Mouse (Mus musculus) cerebellum, adult 9-10 months (tissue): Measurements from ENCODE around the gene Gfpt1.

Experiments
- DNase-seq: peaks from one replicate; pipeline ENCODE4 v3.0.0; 2022

Gfpt1 gene

GRCm38 (mm10) chr6:87101955-87102353 is 59.3 kb downstream of the Gfpt1 start:
- DNase-seq = no peak

- DNase-seq = no peak
Measured at GRCm38 (mm10) chr6:87102421-87102911, 59.8 kb downstream of the Gfpt1 start.

- DNase-seq = no peak
Measured at GRCm38 (mm10) chr6:87103314-87103713, 60.7 kb downstream of the Gfpt1 start.

GRCm38 (mm10) chr6:87104123-87104796 is 61.6 kb downstream of the Gfpt1 start, which contains the start of gene D6Ertd527e:
D6Ertd527e (plus strand) TSS chr6:87104746.
- DNase-seq = no peak

- no peak for DNase-seq
Measured at GRCm38 (mm10) chr6:87111493-87111892, 68.8 kb downstream of the Gfpt1 start.

GRCm38 (mm10) chr6:87112125-87112524 is 69.5 kb downstream of the Gfpt1 start:
- DNase-seq = no peak

GRCm38 (mm10) chr6:87115981-87116380 is 73.3 kb downstream of the Gfpt1 start:
- DNase-seq = no peak

- no peak for DNase-seq
Measured at GRCm38 (mm10) chr6:87116596-87116995, 74.0 kb downstream of the Gfpt1 start.

GRCm38 (mm10) chr6:87119066-87119837 is 76.6 kb downstream of the Gfpt1 start:
- DNase-seq = no peak

- DNase-seq = no peak
Measured at GRCm38 (mm10) chr6:87119975-87120374, 77.3 kb downstream of the Gfpt1 start.

GRCm38 (mm10) chr6:87120661-87121060 is 78.0 kb downstream of the Gfpt1 start:
- DNase-seq = no peak

- no peak for DNase-seq
Measured at GRCm38 (mm10) chr6:87121961-87122360, 79.3 kb downstream of the Gfpt1 start.

- DNase-seq = no peak
Measured at GRCm38 (mm10) chr6:87123406-87123805, 80.8 kb downstream of the Gfpt1 start.

- DNase-seq = no peak
Measured at GRCm38 (mm10) chr6:87123973-87124372, 81.3 kb downstream of the Gfpt1 start.

- no peak for DNase-seq
Measured at GRCm38 (mm10) chr6:87127049-87127753, 84.6 kb downstream of the Gfpt1 start.

GRCm38 (mm10) chr6:87129861-87130260 is 87.2 kb downstream of the Gfpt1 start:
- no peak for DNase-seq

- no peak for DNase-seq
Measured at GRCm38 (mm10) chr6:87130628-87131027, 88.0 kb downstream of the Gfpt1 start.

GRCm38 (mm10) chr6:87131078-87131477 is 88.4 kb downstream of the Gfpt1 start:
- no peak for DNase-seq

GRCm38 (mm10) chr6:87133520-87133919 is 90.9 kb downstream of the Gfpt1 start:
- no peak for DNase-seq

- DNase-seq = no peak
Measured at GRCm38 (mm10) chr6:87133966-87134546, 91.4 kb downstream of the Gfpt1 start.

GRCm38 (mm10) chr6:87138479-87138878 is 95.8 kb downstream of the Gfpt1 start:
- DNase-seq = no peak

GRCm38 (mm10) chr6:87139796-87140553 is 97.3 kb downstream of the Gfpt1 start:
- no peak for DNase-seq
